Mouse (Mus musculus) limb, embryonic 14.5 days (tissue): ENCODE data around the gene Rassf1. TPM values are rescaled to one million over a fixed set of nuclear protein-coding genes. Genes with fewer than 3 reads are reported as not detected.

ENCODE experiments used
- ATAC-seq: fragments of 200-750 bp; cut with Nextera tagmentation; 2 replicates; pipeline ENCODE4 v1.8.0; 2017; ENCODE audit warnings: low read depth, moderate number of reproducible peaks, moderate TSS enrichment; ENCODE audit not compliant: low FRiP score
- DNase-seq: peaks from one replicate; pipeline ENCODE4 v3.0.0-alpha.2; 2015; ENCODE audit warnings: low spot score
- H3K27ac ChIP-seq: fragments of 300-500 bp; sonication (generic); replicated peaks from 2 replicates; pipeline ENCODE4 v1.5.1; 2014; ENCODE audit warnings: low read depth, mild to moderate bottlenecking, low read length, moderate library complexity, mixed read lengths
- H3K27me3 ChIP-seq: fragments of 300-500 bp; sonication (generic); 2 replicates; pipeline ENCODE4 v1.6.1; 2014; ENCODE audit warnings: low read length, mixed read lengths; ENCODE audit not compliant: control insufficient read depth, insufficient read depth
- H3K36me3 ChIP-seq: fragments of 300-500 bp; sonication (generic); 2 replicates; pipeline ENCODE4 v1.6.1; 2014; ENCODE audit warnings: mild to moderate bottlenecking, low read length, moderate library complexity, mixed read lengths; ENCODE audit not compliant: control insufficient read depth, insufficient read depth
- H3K4me1 ChIP-seq: fragments of 300-500 bp; sonication (generic); 2 replicates; pipeline ENCODE4 v1.6.1; 2014; ENCODE audit warnings: antibody characterized with exemption, low read length, mixed read lengths; ENCODE audit not compliant: control insufficient read depth, insufficient read depth
- H3K4me2 ChIP-seq: fragments of 300-500 bp; sonication (generic); replicated peaks from 2 replicates; pipeline ENCODE4 v1.6.1; 2014; ENCODE audit warnings: low read depth, mild to moderate bottlenecking, low read length, moderate library complexity; ENCODE audit not compliant: severe bottlenecking
- H3K4me3 ChIP-seq: fragments of 300-500 bp; sonication (generic); replicated peaks from 2 replicates; pipeline ENCODE4 v1.5.1; 2014; ENCODE audit warnings: low read length
- H3K9ac ChIP-seq: fragments of 300-500 bp; sonication (generic); 2 replicates; pipeline ENCODE4 v1.6.1; 2014; ENCODE audit warnings: mild to moderate bottlenecking, low read depth, low read length, moderate library complexity; ENCODE audit not compliant: severe bottlenecking
- H3K9me3 ChIP-seq: fragments of 300-500 bp; sonication (generic); 2 replicates; pipeline ENCODE4 v1.6.1; 2016; ENCODE audit warnings: low read length; ENCODE audit not compliant: control insufficient read depth
- POLR2A ChIP-seq: fragments of 200-500 bp; IDR thresholded peaks from 2 replicates; pipeline ENCODE4 v1.8.0; 2012; ENCODE audit warnings: inconsistent platforms, mild to moderate bottlenecking, moderate library complexity, borderline replicate concordance; ENCODE audit not compliant: insufficient read depth, insufficient read length; ENCODE audit errors: extremely low read depth
- WGBS: fragments of 180-500 bp; shearing (Covaris S2); extraction: QIAGEN DNeasy Blood & Tissue Kit; methylation state at CpG from one replicate; pipeline ENCODE4 v1.1.7; 2014; 5-methylcytosine and 5-hydroxymethylcytosine counted together
- polyA plus RNA-seq, 2 experiments: library from polyadenylated mRNA; depleted of rRNA in 1 of 2; stranded (reverse) in 1 of 2; unstranded in 1 of 2; fragments of >200 nt; fragmentation: Nextera tagmentation in 1 of 2; extraction: Ambion mirVana in 1 of 2; gene quantifications; 2 replicates each; pipeline versions ENCODE4 v1.2.1 to v1.2.3; 2012 to 2014

The Rassf1 gene
- polyA plus RNA-seq, 2 experiments, result 67.6 to 74.7 TPM

DNA sequence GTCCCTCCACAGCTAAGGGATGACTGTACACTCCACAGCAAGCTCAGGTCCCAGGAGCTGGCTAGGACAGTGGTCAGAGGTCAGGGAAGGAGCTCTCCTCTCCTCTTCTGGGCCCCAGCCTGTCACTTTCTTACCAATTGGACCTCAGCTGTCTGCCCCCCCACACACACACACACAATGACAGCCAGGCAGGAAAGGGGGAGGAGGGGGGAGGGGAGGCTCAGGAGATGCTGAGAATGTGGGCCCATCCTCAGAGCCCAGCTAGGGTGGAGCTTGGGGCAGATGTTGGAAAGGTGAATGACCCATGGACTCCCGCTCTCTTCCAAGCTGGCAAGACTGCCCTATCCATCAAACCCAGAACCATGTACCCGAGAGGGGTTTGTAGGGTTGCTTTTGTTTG lies 55.7 kb downstream of the Rassf1 start:
- TF ChIP-seq POLR2A, result no peak
- no peaks in the 10 kb centered on the region for H3K36me3 ChIP-seq
- DNase-seq (no peak), ATAC-seq (no peak)
- H3K4me3 ChIP-seq, result peak overlapping the region; percentile 22
- H3K27me3 ChIP-seq, result no peaks in the 10 kb centered on the region
- H3K4me1 ChIP-seq, result peaks cover 77% of the 10 kb centered on the region
- H3K9ac ChIP-seq, result peak overlapping the region; percentile 32
- peak overlapping the region; percentile 46 for H3K4me2 ChIP-seq
- WGBS, result 79% methylated on average over 2 of the region's 2 CpGs
- H3K27ac ChIP-seq, result peak overlapping the region; percentile 26; the same call in 1 of the 2 replicates
- no peaks in the 10 kb centered on the region for H3K9me3 ChIP-seq

DNA sequence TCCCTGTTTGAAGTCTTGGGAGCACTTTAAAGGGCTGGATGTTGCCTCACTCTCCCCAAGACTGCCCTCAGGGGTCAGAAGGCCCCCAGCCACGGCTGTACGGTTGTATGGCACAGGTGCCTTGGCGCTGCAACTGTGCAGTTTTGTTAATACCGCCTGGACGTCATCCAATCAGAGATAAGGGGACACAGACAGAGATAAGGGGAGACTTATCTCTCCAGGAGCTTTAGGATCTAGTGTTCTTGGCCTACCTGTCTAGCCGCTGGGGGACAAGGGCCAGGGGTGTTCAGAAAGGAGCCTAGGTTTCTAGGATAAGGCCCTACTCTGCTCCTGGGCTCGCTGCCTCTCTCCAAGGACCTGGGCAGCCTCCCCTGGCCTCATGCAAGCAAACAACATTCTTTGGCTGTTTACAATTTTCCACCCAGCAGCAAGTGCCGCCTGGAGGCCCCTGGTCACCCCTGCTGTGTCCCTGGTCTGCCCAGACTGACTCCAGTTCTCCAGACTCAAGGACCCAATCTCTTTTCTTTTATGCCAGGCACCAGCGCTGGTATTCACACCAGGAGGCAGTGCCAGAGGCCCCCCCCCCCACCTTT lies 56.4 kb downstream of the Rassf1 start:
- Histone ChIP-seq H3K4me3 (no peak overlapping the region), H3K9ac (no peak overlapping the region), H3K9me3 (no peaks in the 10 kb centered on the region), H3K4me1 (peaks cover 75% of the 10 kb centered on the region), H3K27ac (peak overlapping the region; percentile 28), H3K4me2 (peak overlapping the region; percentile 46; the same call in 1 of the 2 replicates), H3K36me3 (no peaks in the 10 kb centered on the region), H3K27me3 (no peaks in the 10 kb centered on the region)
- DNase-seq (no peak), ATAC-seq (no peak)
- WGBS, result 50% methylated on average over 9 of the region's 9 CpGs
- no peak for TF ChIP-seq POLR2A

DNA sequence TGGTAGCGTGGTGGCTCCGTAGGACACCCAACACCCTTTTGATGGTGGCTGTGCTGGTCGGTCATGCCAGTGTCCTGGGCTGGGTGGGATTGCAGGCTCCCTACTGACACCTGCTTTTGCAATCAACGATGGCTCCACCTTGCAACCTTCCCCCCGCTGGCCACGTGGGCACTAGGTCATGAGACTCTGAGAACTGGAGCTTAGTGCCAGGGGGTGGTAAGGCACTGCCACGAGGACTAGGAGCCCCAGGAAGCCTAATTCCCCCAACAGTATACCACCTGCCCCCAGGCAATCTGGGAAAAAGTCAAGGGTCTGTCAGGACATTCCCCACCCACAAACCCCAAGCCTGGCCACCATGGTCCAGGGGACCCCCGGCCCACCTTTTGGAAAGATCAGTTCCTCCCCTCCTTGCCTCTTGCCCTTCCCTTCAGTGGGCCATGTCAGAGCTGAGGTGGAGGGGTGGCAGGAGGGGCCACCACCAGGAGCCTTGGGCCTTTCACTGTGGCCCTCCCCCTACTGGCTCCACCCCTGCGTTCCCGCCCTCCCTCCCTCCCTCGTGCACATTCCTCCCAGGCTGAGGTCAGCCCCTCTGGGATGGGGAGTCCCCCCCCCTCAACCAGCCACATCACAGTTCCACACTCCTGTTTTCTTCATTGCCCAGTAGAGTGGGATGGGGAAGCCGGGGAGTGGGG lies 57.5 kb downstream of the Rassf1 start, which contains the start of gene Sema3b:
Gene Sema3b, minus strand, starts transcription at position 489 of the 692 bp plus-strand sequence.
- WGBS, result 34% methylated on average over 11 of the region's 12 CpGs
- no peak within 1 kb of the TSS for H3K4me3 ChIP-seq
- H3K9me3 ChIP-seq, result no peaks in the 10 kb centered on the region
- H3K4me1 ChIP-seq, result peaks cover 80% of the 10 kb centered on the region
- no peak for TF ChIP-seq POLR2A
- no peak for DNase-seq
- H3K36me3 ChIP-seq, result peaks cover 4% of the 10 kb centered on the region
- ATAC-seq, result no peak
- peak within 1 kb of the TSS; percentile 28 for H3K27ac ChIP-seq
- H3K4me2 ChIP-seq, result peak within 1 kb of the TSS; percentile 46; the same call in 1 of the 2 replicates
- H3K9ac ChIP-seq, result no peak within 1 kb of the TSS
- H3K27me3 ChIP-seq, result no peaks in the 10 kb centered on the region

DNA sequence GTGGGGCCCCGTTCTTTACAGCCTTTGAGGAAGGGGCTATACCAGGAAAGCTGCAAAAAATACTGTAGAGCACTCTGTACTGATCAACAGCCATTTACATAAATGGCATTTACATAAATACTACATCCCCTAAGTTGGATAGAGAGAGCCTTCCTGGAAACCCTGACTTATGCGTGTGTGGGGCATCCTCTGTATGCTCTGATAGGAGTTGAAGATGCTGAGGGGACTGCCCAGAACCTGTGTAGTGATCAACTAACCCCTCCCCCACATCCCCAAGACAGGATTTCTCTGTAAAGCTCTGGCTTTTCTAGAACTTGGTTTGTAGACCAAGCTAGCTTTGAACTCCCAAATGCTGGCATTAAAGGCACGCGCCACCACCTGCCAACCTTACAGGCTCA lies 58.1 kb downstream of the Rassf1 start:
- no peak for DNase-seq
- no peak overlapping the region for H3K9ac ChIP-seq
- no peaks in the 10 kb centered on the region for H3K27me3 ChIP-seq
- no peaks in the 10 kb centered on the region for H3K9me3 ChIP-seq
- H3K36me3 ChIP-seq, result peaks cover 10% of the 10 kb centered on the region
- TF ChIP-seq POLR2A, result no peak
- WGBS, result 65% methylated on average over 4 of the region's 4 CpGs
- no peak for ATAC-seq
- 0 out of 2 replicates have a peak overlapping the region, but pooled peaks have one; percentile 27 for H3K27ac ChIP-seq
- no peak overlapping the region for H3K4me2 ChIP-seq
- no peak overlapping the region for H3K4me3 ChIP-seq
- peaks cover 75% of the 10 kb centered on the region for H3K4me1 ChIP-seq

DNA sequence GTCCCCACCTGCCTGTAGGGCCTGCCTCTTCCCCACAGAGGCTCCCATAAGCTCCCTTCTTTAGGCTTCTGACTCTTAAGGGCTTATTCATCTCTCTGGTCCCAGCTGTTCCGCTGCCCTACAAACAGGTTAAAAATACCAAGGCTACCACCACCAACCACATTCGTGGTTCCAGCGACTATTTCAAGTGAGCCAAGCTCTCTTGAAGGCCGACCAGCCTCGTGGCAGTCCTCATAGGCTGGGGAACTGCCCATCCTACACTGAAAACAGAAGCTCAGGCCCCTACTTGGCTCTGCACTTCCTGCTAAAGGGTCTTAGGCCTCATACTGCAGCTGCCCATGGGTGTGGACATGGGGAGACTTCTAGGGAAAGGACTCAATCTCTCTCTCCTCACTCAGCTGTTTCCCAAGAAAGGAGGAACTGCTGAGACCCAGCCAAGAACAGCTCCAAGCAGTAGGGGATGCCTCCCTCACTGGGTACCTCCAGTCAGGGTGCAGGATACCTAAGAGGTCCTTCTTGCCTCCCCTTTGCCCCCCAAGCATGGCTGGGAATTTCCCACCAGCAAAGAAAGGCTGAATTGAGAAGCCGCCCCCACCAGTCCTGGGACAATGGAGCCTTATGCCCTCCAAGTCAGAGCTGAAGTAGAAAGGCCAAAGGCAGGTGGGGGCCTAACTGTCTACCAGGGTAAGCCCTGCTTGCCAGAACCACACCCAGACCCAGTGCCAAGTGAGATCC lies 60.3 kb downstream of the Rassf1 start:
- H3K9ac ChIP-seq, result peak overlapping the region; percentile 59; the same call in 1 of the 2 replicates
- peaks cover 54% of the 10 kb centered on the region for H3K4me1 ChIP-seq
- H3K36me3 ChIP-seq, result peaks cover 32% of the 10 kb centered on the region
- H3K27me3 ChIP-seq, result no peaks in the 10 kb centered on the region
- TF ChIP-seq POLR2A, result no peak
- ATAC-seq, result no peak
- peak overlapping the region; percentile 38; the same call in 1 of the 2 replicates for H3K4me3 ChIP-seq
- H3K4me2 ChIP-seq, result peak overlapping the region; percentile 85; the same call in 1 of the 2 replicates
- H3K9me3 ChIP-seq, result no peaks in the 10 kb centered on the region
- 63% methylated on average over 6 of the region's 6 CpGs for WGBS
- peak overlapping the region; percentile 92 for H3K27ac ChIP-seq
- no peak for DNase-seq

Other genes with a start within 250 kb of the Rassf1 start
- gene Hemk1, start 213.2 kb upstream of the Rassf1 start, polyA plus RNA-seq (2012; rRNA removed), result 24.9 and 32.9 TPM in 2 replicates
- gene Hemk1, start 213.2 kb upstream of the Rassf1 start, polyA plus RNA-seq (2014; fragmentation: Nextera tagmentation; extraction: Ambion mirVana), result 12.2 and 12.8 TPM in 2 replicates
- gene 6430571L13Rik, start 211.0 kb upstream of the Rassf1 start, polyA plus RNA-seq (2012; rRNA removed), result 1.0 and 1.1 TPM in 2 replicates
- 0.39 and 0.56 TPM in 2 replicates for gene 6430571L13Rik, start 211.0 kb upstream of the Rassf1 start, polyA plus RNA-seq (2014; fragmentation: Nextera tagmentation; extraction: Ambion mirVana)
- 9.3 and 13.6 TPM in 2 replicates for gene Cacna2d2, start 151.9 kb upstream of the Rassf1 start, polyA plus RNA-seq (2012; rRNA removed)
- 0.29 and 0.57 TPM in 2 replicates for gene Cacna2d2, start 151.9 kb upstream of the Rassf1 start, polyA plus RNA-seq (2014; fragmentation: Nextera tagmentation; extraction: Ambion mirVana)
- gene Tmem115, start 17.6 kb upstream of the Rassf1 start, polyA plus RNA-seq (2012; rRNA removed), result 34.9 and 41.3 TPM in 2 replicates
- gene Tmem115, start 17.6 kb upstream of the Rassf1 start, polyA plus RNA-seq (2014; fragmentation: Nextera tagmentation; extraction: Ambion mirVana), result 54.1 and 58.8 TPM in 2 replicates
- gene Cyb561d2, start 9.4 kb upstream of the Rassf1 start, polyA plus RNA-seq (2012; rRNA removed), result 19.8 and 27.2 TPM in 2 replicates
- gene Cyb561d2, start 9.4 kb upstream of the Rassf1 start, polyA plus RNA-seq (2014; fragmentation: Nextera tagmentation; extraction: Ambion mirVana), result 21.4 and 25.9 TPM in 2 replicates
- gene Nprl2, start 9.3 kb upstream of the Rassf1 start, polyA plus RNA-seq (2012; rRNA removed), result 52.7 and 59.2 TPM in 2 replicates
- gene Nprl2, start 9.3 kb upstream of the Rassf1 start, polyA plus RNA-seq (2014; fragmentation: Nextera tagmentation; extraction: Ambion mirVana), result 37.6 and 38.6 TPM in 2 replicates
- gene Zmynd10, start 4.3 kb upstream of the Rassf1 start, polyA plus RNA-seq (2012; rRNA removed), result 0.76 and 1.4 TPM in 2 replicates
- gene Zmynd10, start 4.3 kb upstream of the Rassf1 start, polyA plus RNA-seq (2014; fragmentation: Nextera tagmentation; extraction: Ambion mirVana), result 1.2 TPM in 1 of 2 replicates, not detected in the other
- 35.8 and 43.3 TPM in 2 replicates for gene Tusc2, start 11.7 kb downstream of the Rassf1 start, polyA plus RNA-seq (2012; rRNA removed)
- 42.1 and 43.0 TPM in 2 replicates for gene Tusc2, start 11.7 kb downstream of the Rassf1 start, polyA plus RNA-seq (2014; fragmentation: Nextera tagmentation; extraction: Ambion mirVana)
- gene Hyal2, start 16.4 kb downstream of the Rassf1 start, polyA plus RNA-seq (2012; rRNA removed), result 68.0 and 88.8 TPM in 2 replicates
- 123 and 130 TPM in 2 replicates for gene Hyal2, start 16.4 kb downstream of the Rassf1 start, polyA plus RNA-seq (2014; fragmentation: Nextera tagmentation; extraction: Ambion mirVana)
- gene Hyal1, start 25.4 kb downstream of the Rassf1 start, polyA plus RNA-seq (2012; rRNA removed), result 11.1 TPM in 2 replicates
- 6.9 and 8.5 TPM in 2 replicates for gene Hyal1, start 25.4 kb downstream of the Rassf1 start, polyA plus RNA-seq (2014; fragmentation: Nextera tagmentation; extraction: Ambion mirVana)
- 38.7 and 57.8 TPM in 2 replicates for gene Naa80, start 27.3 kb downstream of the Rassf1 start, polyA plus RNA-seq (2012; rRNA removed)
- gene Naa80, start 27.3 kb downstream of the Rassf1 start, polyA plus RNA-seq (2014; fragmentation: Nextera tagmentation; extraction: Ambion mirVana), result 17.2 and 18.8 TPM in 2 replicates
- gene Hyal3, start 29.3 kb downstream of the Rassf1 start, polyA plus RNA-seq (2012; rRNA removed), result 1.4 and 1.9 TPM in 2 replicates
- 1.2 and 1.5 TPM in 2 replicates for gene Hyal3, start 29.3 kb downstream of the Rassf1 start, polyA plus RNA-seq (2014; fragmentation: Nextera tagmentation; extraction: Ambion mirVana)
- 57.3 and 62.6 TPM in 2 replicates for gene Ifrd2, start 36.1 kb downstream of the Rassf1 start, polyA plus RNA-seq (2012; rRNA removed)
- gene Ifrd2, start 36.1 kb downstream of the Rassf1 start, polyA plus RNA-seq (2014; fragmentation: Nextera tagmentation; extraction: Ambion mirVana), result 55.0 and 56.3 TPM in 2 replicates
- 23.2 and 23.7 TPM in 2 replicates for gene Sema3b, start 57.7 kb downstream of the Rassf1 start, polyA plus RNA-seq (2012; rRNA removed)
- 7.7 and 11.2 TPM in 2 replicates for gene Sema3b, start 57.7 kb downstream of the Rassf1 start, polyA plus RNA-seq (2014; fragmentation: Nextera tagmentation; extraction: Ambion mirVana)
- gene Gnai2, start 83.8 kb downstream of the Rassf1 start, polyA plus RNA-seq (2012; rRNA removed), result 496 and 627 TPM in 2 replicates
- gene Gnai2, start 83.8 kb downstream of the Rassf1 start, polyA plus RNA-seq (2014; fragmentation: Nextera tagmentation; extraction: Ambion mirVana), result 392 and 411 TPM in 2 replicates
- gene Slc38a3, start 118.0 kb downstream of the Rassf1 start, polyA plus RNA-seq (2012; rRNA removed), result 22.4 and 31.8 TPM in 2 replicates
- 3.7 and 6.0 TPM in 2 replicates for gene Slc38a3, start 118.0 kb downstream of the Rassf1 start, polyA plus RNA-seq (2014; fragmentation: Nextera tagmentation; extraction: Ambion mirVana)
- 0.28 and 0.44 TPM in 2 replicates for gene Gnat1, start 128.2 kb downstream of the Rassf1 start, polyA plus RNA-seq (2012; rRNA removed)
- gene Gnat1, start 128.2 kb downstream of the Rassf1 start, polyA plus RNA-seq (2014; fragmentation: Nextera tagmentation; extraction: Ambion mirVana), result 0.55 and 0.57 TPM in 2 replicates
- gene Sema3f, start 158.9 kb downstream of the Rassf1 start, polyA plus RNA-seq (2012; rRNA removed), result 228 and 332 TPM in 2 replicates
- 48.8 and 55.6 TPM in 2 replicates for gene Sema3f, start 158.9 kb downstream of the Rassf1 start, polyA plus RNA-seq (2014; fragmentation: Nextera tagmentation; extraction: Ambion mirVana)
- 185 and 196 TPM in 2 replicates for gene Rbm5, start 219.4 kb downstream of the Rassf1 start, polyA plus RNA-seq (2012; rRNA removed)
- gene Rbm5, start 219.4 kb downstream of the Rassf1 start, polyA plus RNA-seq (2014; fragmentation: Nextera tagmentation; extraction: Ambion mirVana), result 163 and 181 TPM in 2 replicates